Mouse (Mus musculus) MN1 (cell line): Measurements from ENCODE around the gene Scaf1.

Source experiments
- DNase-seq: peaks from one replicate; pipeline ENCODE4 v3.0.0-alpha.2; 2016; ENCODE audit warnings: low spot score

The Scaf1 gene

GRCm38 (mm10) chr7:44985595-44986191 is 30.5 kb downstream of the Scaf1 start:
- peak; percentile 78 for DNase-seq

GRCm38 (mm10) chr7:44984833-44985164 is 31.4 kb downstream of the Scaf1 start:
- DNase-seq: no peak

- no peak for DNase-seq
Measured at GRCm38 (mm10) chr7:44983944-44984832, 32.0 kb downstream of the Scaf1 start.

DNA sequence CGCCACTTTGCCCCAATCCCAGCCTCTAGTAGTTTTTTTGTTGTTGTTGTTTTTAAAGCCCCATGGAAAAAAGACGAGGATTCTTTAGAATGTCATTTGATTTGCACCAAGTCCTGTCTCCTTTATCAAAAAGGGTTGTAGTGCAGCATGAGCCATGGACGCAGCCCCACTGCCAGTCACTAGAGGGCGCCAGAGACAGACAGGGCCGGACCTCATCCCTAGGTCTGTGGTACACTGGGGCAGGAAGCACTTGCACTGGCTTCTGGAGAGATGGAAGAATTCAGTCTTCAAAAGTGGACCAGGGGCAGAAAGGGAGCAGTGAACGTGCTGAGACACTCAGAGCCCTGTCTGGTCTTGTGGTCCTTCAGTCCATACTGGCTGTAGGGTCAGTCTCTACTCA is 33.1 kb downstream of the Scaf1 start:
- DNase-seq: peak; percentile 83

DNA sequence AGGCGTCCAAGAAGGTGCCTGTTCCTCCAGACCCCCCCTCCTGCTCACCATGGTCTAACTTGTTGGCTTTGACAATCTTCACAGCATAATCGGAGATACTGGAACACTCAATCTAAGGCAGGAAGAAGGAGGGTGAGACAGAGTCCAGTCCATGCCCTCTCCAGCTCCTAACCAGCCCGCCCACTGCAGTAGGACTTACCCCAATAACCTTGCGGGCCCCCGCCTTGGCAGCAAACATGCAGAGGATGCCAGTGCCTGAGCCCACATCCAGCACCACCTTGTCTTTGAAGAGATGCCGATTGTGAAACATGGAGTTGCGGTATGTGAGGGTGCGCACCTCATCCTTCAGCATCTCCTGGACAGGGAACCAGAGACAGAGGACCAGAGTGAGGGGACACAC is 34.6 kb downstream of the Scaf1 start:
- DNase-seq: no peak

GRCm38 (mm10) chr7:44978300-44978699 is 37.9 kb downstream of the Scaf1 start:
- no peak for DNase-seq

DNA sequence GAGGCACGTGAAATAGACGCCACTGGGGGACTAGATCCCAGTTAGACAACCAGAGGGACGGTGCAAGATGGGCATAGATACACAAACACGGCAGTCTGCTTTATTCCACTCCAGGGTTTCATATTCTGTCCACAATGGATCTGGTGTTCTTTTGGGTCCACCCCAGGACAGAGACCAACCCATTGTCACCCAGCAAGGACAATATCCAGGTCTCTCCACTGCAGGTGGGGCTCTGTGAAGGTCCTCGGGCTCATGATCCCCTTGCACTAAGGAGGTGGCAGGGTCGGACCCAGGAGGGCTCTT is 41.1 kb downstream of the Scaf1 start:
- no peak for DNase-seq

DNA sequence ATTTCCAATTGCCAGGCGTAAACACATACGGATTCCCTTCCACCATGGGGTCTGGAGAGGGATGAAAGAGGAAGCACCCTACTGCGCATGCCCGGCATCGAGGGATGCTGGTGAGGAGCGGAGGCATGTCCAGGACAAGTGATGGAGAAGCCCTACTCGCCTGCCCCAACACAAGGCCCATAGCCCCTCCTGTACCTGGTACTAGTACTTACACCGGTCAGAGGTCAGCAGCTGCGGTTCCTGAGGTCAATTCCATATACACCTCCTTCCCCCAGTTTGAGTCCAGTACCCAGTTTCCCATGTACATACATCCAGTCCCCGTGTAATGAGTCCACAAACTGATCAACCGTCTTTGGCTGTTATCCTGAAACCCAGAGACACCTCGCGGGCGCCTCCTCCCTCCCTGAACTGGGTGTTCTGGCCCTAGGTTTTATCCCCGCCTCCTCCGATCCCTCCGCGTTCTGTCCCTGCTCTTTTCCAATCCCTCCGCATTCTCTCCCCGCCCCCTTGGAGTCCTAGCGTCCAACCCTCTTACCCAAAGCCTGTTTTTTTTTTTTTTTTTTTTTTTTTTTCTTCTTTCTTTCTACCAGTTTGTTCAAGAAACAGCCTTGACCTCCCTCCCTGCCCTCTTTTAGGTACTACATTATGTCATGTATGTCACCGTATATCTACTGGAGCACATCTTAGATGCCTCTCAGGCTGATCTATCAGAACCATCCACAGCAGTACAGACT is 41.6 kb downstream of the Scaf1 start, which contains the start of gene Cpt1c:
Cpt1c (minus strand) TSS at position 469 of the 734 bp plus-strand sequence.
- DNase-seq: peak; percentile 93

- peak; percentile 28 for DNase-seq
Measured at GRCm38 (mm10) chr7:44973415-44974130, 42.6 kb downstream of the Scaf1 start.

DNA sequence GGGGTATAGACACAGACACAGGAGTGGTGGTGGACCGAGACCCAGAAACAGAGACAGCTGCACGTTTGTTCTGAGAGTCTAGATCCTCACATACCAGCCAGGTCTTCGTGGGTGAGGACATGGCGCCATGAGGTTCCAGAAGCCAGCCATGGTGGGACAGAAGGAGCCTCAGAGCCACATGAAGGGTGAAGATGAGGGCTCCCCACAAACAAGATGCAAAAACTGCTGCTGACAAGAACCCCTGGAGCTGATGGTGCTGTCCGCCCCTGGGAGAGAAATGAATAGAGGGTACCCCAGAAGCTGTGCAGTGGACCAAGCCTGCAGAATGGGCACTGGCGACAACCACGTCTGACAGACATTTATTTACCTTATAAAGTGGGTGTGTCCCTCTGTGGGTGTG is 45.0 kb downstream of the Scaf1 start:
- no peak for DNase-seq

DNA sequence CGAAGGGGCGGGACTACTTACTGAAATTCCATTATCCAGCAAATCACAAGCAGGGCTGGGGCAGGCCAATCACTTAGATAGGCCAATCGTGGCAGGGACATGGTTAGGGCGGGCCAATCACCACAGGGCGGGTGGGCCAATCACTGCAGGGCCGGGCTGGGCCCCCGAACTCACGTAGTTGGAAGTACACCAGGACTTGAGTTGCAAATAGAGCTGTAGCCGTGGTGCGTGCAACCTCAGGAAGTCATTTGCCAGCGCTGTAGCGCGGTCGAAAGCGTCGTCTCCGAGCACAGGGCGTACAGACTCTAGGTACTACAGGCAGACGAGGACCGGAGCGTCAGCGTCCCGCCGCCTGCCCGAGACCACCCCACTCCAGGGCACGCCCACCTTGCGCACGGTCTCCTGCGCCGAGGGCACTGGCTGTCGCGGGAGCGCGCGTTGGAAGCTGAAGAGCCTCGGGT is 45.9 kb downstream of the Scaf1 start:
- no peak for DNase-seq

DNA sequence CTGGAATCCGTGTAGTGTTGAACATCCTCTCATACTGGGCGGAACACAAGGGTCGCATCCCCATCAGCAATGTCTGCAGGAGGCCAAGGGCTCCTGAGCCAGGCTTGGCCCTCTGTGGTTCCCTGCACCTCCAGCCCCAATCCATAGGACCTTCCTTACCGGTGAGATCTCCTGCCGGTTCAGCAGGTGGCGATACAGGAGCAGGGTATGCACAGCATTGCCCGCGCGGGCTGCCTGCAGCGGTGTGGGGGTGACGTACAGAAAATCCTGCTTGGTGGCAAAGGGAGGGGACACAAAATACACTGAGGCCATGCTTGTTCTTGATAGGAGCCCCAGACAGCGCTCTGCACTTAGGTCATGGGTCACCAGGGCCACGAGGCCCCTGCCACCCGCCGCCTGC is 49.5 kb downstream of the Scaf1 start:
- DNase-seq: no peak

GRCm38 (mm10) chr7:44965975-44966374 is 50.2 kb downstream of the Scaf1 start:
- no peak for DNase-seq

GRCm38 (mm10) chr7:44964990-44965389 is 51.2 kb downstream of the Scaf1 start:
- no peak for DNase-seq

- DNase-seq: no peak
Measured at GRCm38 (mm10) chr7:44962831-44963230, 53.3 kb downstream of the Scaf1 start.

- no peak for DNase-seq
Measured at GRCm38 (mm10) chr7:44962337-44962736, 53.8 kb downstream of the Scaf1 start.

DNA sequence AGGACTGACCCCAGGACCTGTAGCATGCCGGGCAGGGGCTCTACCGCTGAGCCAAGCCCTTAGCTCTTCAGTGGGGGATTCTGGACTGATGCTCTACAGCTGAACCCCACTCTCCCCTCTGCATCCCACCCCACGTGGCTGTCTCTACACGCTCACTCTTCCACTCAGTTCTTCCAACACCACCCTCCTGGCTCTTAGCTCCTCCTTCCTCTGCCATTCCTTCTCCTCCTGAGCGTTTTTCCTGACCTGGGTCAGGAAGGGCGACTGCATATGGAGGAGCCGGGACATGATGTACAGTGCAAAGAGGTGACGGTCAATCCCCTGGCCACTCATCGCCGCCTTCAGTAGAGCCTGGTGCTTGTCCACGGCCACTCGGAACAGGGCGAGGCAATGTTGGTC is 55.7 kb downstream of the Scaf1 start:
- no peak for DNase-seq

DNA sequence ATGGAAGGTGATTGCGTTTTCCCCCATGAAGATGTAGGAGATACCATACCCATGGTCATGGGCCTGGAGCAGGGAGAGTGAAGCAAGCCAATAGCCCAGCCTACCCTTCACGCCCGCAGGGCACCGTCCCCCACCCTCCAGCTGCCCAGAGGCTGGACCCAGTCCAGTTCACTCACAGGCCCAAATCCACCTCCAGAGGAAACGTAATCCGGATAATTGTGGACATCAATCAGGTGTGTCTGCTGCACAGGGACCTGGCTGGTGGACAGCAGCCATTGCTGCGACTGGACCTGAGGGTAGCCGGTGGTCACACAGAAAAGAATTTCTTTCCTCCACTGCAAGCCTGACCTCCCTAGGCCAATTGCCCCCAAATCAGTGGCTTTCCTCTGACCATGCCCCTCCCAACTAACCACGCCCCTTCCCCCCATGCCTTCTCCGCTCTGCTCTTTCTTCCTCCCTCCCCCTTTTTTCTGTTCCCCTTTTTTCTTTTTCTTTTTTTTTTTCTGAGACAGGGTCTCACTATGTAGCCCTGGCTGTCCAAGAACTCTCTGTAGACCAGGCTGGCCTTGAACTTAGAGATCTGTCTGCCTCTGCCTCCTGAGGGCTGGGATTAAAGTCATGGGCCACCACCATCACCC is 56.2 kb downstream of the Scaf1 start:
- DNase-seq: peak; percentile 40

DNA sequence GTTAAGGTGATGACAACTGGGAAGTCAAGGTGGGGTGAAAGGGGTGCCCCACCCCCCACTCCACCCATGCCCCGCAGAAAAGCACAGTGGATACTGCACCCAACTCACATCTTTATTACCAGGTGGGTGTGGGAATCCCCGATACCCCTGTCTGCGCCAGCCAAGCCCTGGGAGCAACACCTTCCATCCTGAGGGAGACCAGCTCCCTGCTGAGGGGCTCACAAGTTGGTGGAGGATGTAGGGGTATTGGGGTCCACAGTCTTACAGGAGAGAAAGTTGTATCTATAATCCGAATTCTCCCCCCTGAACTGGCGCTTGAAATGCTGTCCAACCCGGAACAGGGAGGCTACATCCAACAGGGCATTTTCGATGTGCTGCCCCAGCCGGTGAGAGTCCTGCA is 56.9 kb downstream of the Scaf1 start:
- DNase-seq: no peak

DNA sequence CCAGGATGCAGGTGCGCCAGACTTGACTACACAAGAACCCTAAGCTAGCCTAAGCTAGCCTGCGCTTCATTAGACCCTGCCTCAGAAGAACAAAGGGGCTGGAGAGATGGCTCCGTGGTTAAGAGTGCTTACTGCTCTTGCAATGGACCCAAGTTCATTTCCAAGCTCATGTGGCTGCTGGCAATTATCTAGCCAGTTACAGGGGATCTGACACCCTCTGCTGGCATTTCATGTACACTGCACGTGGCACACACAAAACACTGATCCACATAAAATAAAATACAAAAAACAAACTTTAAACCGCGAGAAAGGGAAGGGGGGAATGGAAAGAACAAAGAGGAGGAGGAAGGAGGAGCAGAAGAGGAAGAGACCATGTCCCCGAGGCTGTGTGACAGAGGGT is 58.0 kb downstream of the Scaf1 start:
- DNase-seq: peak; percentile 36

DNA sequence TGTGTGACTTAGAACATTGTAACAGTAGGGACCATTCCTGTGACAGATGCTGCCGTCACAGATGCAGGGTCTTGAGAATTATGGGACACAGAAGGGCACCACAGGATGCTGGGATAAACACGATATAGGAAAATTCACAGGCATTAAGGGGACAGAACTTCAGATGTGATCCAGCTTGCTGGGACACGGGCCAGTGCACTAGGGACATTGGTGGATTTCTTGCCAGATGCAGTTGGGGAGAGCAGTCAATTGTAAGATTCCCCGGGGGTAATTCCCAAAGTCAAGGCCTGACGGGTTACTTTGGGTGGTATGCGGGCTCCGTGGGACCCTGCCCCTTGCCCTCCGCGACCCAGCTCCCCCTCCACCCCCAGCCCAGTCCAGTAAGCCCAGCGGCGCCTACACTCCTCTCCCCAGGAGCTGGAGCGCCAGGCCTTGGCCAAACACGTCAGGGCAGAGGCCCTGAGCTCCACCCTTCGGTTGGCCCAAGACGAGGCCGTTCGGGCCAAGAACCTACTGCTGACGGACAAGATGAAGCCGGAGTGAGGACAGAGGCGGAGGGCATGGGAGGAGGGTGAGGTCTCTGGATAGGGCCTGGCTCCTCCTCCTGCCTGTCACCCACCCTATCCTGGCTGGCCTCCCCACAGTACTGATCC is 58.9 kb downstream of the Scaf1 start:
- DNase-seq: no peak
